Mouse (Mus musculus): ENCODE measurements around the gene Klhdc4.

Gene Klhdc4

DNA sequence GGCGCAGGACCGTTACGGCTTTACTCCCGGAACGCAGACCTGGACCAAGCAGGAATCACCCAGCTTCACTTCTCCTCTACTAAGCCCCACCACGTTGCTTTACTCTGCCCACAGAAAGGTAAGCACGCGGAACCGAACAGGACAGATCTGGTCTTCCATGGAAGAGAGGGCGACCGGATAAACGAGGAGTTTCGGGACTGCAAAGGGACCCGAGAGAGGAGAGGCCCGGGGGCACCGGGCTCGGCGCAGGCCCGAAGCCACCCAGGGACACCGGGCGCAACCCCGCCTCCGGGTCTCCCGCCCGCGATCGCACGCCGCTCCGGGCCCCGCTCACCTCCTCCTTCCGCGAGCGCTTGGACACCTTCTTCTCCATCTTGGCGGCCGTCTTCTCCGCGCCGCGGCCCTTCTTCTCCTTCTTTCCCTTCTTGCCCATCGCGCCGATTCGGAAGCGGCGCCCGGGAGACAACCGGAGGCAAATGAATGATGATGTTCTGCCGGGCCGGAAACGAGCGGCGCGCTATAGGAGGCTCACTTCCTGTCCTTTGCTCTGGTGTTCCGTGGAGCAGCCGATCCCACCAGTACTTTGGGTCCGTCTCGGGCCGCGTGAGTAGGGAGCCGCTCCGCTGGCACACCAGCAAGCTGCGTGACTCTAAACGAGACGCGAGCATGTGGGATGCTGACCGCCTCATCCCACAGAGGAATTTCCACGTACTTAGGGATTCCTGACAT lies at the start of gene Klhdc4:
TSS of gene Klhdc4 (minus strand) at position 522 of the 729 bp plus-strand sequence.
- DNase-seq (ENCODE audit: low read depth), result peak; percentile 73

DNA sequence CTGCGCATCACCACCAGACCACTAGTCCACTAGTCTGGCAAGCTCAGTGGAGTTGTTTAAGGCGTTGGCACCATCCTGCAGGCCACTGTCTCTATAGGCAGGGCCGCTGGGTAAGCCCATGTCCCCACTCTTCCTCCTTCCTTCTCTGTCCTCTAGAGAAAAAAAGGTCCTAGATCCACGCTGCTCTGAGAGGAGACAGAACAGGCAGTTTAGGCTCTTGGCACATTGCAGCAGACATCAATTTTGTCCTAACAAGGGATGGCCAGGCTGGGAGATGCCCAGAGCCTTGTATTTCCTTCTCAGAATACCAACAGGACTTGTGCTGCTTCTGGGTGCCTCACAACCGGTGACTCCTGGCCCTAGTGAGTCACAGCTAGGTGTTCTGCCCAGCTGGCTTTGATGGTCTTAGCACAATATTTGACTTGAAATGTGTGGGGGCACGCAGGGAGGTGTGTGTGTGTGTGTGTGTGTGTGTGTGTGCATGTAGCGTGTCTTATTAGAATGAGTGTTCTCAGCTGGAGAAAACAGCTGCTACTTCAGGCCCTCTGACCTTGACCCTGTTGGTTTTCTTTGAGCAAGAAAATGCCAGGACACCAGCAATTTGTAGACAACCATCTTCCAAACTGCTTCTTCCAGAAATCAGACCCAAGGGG lies 48.6 kb upstream of the Klhdc4 start:
- no peak for DNase-seq (ENCODE audit: low read depth)

DNA sequence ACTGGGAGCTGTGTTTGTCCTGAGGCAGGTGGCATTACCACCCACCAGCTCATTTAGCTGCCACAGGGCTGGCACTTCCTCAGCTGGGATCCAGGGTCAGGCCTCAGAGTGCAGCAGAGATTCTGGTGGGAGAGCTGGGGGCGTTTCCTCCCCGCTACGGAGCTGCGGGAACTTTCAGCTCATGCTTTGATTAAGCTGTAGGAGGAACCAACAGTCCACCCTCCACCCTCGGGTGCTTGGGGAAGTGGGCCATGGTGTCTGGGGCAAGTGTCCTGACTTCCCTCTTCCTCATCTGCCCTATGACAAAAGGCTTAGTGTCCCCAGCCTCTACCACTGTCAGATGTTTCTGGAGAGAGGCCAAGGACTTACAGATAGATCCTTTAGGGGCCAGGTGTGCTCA lies 47.8 kb upstream of the Klhdc4 start:
- DNase-seq (ENCODE audit: low read depth), result no peak

GRCm38 (mm10) chr8:121875517-121875916 lies 46.1 kb upstream of the Klhdc4 start:
- no peak for DNase-seq (ENCODE audit: low read depth)

DNA sequence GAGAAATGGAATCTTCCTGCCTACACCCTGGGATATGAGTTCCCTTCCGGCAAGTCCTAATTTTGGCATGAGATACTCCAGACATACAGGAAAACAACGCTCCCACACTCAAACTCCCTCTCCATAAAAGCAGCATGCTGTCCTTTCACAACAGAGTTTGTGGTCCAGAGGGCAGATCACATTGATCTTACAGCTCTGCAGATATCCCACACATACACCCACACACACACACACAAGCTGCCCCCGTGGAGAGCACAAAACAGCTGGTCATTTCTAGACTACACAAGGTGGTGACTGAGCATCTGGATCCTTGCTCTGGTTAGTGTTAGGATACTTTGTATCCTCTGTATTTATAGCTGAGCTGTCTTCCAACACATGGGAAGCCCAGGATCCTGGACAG lies 45.7 kb upstream of the Klhdc4 start:
- no peak for DNase-seq (ENCODE audit: low read depth)

DNA sequence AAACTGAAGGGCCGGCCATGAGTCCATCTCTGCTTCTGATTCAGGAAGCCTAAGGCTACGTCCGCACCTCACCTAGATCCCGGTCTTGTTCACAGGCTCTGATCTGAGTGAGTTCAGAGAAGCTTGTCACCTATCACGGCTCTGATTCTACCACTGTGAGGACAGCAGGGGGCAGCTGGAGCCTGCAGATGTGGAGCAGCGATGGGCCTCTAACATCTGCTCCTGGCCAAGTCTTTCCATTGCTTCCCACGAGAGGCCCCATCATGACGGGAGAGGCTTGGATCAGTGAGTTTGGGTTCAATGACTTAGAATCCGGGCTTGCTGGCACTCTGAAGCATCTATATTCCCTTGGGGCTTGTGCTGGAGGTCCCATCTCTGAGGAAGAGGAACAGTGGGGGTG lies 44.7 kb upstream of the Klhdc4 start:
- no peak for DNase-seq (ENCODE audit: low read depth)

DNA sequence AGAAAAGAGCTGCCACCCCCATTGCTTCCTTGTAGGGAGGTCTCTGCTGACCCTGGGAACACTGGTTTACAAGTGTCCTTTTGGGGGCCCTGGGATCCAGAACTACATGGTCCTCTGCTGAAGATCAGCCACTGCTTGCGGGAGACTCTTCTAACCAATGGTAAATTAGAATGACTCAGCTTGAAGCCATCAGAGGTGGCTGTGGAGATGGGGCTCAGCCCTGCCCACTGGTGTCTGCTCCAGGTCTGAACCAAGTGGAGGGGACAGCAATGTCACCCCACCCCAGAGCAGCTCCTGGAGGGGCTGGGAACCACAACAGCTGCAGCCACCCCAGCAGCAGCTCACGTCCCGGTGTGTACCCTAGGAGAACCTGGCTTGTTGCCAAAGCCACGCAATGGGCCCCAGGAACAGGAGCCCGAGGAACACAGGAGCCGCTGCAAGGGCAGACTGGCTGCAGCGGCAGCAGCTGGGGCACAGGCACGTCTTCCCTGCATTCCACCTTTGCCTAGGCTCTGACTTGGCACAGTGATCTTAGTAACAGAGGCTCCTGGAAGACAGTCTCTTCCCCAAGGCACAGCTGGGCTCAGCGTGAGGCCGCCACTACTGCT lies 42.6 kb upstream of the Klhdc4 start:
- no peak for DNase-seq (ENCODE audit: low read depth)

- DNase-seq (ENCODE audit: low read depth), result no peak
Measured at GRCm38 (mm10) chr8:121870190-121870589, 40.8 kb upstream of the Klhdc4 start.

- no peak for DNase-seq (ENCODE audit: low read depth)
Measured at GRCm38 (mm10) chr8:121868896-121869295, 39.5 kb upstream of the Klhdc4 start.

DNA sequence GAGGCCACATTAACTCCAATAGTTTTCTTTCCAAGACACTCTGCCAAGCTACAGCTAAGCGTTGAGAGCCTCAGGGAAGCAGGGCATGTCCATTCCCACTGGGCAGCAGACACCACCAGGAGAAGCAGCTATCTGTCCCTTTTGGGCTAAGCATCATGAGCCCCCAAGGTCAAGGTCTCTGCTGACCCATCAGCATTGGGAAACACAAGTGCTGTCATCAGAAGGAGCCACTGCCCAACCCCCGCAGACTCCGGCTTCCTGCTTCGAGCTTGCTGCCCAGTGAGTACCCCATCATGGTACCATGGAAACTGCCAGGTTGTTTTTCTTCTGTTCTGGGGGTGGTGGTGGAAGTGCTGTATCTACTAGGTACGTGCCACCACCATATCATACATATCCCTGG lies 38.8 kb upstream of the Klhdc4 start:
- no peak for DNase-seq (ENCODE audit: low read depth)

DNA sequence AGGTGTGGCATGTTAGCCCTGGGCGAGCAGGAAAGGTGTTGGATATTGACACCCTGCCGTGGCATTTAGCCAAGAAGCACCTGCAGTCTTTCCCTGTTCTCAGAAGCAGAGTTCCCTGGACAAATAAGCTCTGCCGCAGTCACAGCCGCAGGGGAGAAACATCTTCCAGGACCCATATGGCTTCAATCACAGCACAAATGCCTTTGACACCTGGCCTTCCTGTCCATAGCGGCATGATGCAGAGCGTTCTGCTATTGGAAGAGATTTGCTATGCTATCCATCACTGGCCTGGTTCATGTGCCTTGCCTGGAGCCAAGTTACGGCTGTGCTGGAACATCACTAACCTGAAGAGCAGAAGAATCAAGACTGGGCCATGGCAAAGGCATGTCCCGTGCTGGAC lies 36.0 kb upstream of the Klhdc4 start:
- DNase-seq (ENCODE audit: low read depth), result no peak

DNA sequence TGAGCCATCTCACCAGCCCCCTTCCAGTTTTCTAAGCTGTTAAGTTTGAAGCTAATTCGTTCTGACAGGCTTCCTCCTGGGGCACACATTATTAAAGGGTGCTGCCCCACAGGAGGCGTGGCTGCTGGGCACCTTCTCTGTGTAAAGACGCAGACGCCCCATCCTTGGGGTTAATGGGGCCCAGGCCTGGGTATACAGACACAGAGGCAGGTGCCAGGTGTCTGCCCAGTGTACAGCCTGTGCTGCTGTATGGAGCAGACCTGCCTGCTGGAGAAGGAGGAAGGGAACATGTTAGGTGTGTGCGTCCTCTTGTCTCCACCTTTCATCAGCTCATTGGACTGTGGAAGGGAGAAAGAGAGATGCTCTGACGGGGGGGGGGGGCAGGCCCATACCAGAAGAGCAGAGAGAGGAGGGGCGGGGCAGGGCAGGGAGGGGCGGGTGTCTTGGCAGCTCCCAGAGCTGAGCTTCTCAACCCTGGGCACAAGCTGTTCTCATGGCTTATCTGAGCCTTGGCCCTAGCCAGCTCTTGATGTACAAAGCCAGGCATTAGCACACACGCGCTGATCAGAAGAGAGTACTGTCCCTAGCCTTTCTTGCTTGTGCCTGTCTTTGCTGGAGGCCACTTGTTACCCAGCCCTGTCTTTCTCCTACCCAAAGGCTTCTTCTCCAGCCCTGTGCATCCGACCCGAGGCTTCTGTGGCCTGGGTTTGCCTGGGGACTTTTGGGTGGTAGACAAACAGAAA lies 32.6 kb upstream of the Klhdc4 start:
- no peak for DNase-seq (ENCODE audit: low read depth)

- DNase-seq (ENCODE audit: low read depth), result no peak
Measured at GRCm38 (mm10) chr8:121861276-121861675, 31.9 kb upstream of the Klhdc4 start.

DNA sequence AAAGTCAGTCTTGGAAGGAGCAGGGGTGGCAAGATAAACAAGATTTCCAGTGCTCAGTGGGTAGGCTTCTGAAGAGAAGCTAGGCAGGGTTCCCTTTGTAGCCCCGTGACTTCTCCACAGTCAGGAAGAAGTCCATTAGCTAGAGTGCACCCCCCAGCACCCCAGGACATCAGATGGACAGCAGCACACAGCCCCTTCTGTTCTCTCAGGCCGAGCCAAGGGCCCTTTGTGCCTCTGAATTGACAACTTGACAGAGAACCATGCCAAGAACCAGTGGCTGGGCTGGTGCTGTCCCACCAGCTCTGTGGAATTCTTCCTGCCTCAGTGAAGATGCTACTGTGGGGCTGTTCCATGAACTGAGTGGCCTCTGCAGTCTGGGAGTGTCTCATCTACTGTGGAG lies 28.4 kb upstream of the Klhdc4 start:
- no peak for DNase-seq (ENCODE audit: low read depth)

DNA sequence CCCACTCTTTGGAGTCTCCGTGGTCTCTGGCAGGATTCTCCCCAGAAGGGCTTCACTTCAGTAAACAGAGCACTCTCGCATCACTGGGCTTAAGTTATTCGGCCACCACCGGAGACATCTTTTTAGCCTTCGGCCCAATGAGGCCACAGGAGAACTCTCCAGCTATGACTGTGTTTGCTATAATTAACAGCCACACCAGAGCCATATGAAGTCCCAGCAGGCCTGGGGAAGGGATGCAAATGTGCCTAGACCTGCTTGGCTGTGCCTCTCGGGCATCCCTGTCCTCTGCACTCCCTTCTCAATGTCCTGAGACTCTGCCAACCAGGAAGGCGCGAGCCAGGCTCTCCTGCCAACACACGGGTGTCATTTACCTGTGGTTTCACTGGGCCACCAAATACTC lies 28.0 kb upstream of the Klhdc4 start:
- DNase-seq (ENCODE audit: low read depth), result no peak

GRCm38 (mm10) chr8:121856071-121856746 lies 26.8 kb upstream of the Klhdc4 start:
- DNase-seq (ENCODE audit: low read depth), result no peak

DNA sequence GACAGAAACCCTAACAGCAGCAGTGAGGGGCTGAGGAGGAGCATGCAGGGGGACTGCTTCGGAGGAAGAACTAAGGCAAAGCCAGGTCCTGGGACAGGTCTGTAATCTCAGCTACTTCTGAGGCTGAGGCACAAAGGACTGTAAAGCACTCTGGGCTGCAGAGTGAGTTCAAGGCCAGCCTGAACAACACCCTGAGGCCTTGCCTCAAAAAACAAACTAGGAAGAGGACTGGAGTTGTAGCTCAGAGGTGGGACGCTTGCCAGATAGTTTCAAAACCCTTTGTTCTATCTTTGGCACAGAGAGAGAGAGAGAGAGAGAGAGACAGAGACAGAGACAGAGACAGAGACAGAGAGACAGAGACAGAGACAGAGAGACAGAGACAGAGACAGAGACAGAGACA lies 24.2 kb upstream of the Klhdc4 start:
- no peak for DNase-seq (ENCODE audit: low read depth)

GRCm38 (mm10) chr8:121852464-121852863 lies 23.1 kb upstream of the Klhdc4 start:
- DNase-seq (ENCODE audit: low read depth), result no peak

DNA sequence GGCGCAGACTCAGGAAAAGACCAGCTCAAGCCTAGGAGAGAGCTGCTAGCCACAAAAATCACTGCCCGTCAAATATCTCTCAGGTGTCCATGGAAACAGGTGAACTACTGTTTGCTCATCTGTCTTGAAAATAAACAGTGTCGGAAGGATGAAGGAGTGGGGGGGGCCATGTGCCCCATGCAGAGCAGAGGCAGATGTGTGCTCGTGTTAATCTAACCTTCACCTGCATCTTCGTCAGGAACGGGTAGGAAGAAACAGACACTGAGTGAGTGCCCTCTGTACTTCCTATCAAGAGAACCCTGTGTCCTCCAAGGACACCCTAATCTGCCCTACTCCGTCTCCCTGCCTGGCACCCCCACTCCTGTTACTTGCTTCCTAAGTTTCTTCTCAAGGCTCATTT lies 22.3 kb upstream of the Klhdc4 start:
- no peak for DNase-seq (ENCODE audit: low read depth)

- DNase-seq (ENCODE audit: low read depth), result peak; percentile 98
Measured at GRCm38 (mm10) chr8:121850821-121851470, 21.6 kb upstream of the Klhdc4 start.

DNA sequence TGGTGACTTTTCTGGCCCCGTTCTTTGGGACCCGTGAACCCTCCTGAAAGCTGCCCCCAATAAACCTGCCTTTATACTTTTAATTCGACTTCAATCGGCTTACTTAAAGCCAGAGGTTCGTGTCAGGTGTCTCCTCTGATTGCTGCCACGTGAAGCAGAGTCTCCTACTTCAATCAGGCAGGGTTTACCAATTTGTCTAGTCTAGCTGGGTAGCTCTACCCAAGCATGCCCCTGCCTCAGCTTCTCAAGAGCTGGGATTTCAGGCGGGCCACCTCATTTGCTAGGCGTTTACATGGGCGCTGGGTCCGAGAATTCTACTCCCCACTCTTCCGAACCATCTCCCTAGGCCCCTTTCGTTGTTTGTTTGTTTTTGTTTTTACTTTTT lies 21.1 kb upstream of the Klhdc4 start:
- DNase-seq (ENCODE audit: low read depth), result no peak

DNA sequence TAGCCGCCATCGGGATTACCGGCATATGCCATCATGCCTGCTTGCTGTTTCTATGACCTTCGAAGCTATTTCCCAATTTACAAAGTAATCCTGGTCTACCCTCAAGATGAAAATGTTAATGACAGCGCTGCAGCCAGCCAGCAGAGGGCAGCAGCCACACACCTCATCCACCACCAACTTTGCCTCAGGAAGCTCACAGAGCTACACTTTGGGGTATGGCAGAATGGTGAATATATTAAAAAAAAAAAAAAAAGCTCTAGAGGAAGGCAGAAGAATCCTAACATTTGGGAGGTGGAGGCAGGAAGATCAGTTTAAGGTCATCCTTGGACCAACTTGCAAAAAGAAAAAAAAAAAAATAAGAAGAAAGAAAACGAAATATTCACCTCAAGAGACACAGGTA lies 20.6 kb upstream of the Klhdc4 start:
- peak; percentile 70 for DNase-seq (ENCODE audit: low read depth)
